Mouse (Mus musculus) thymus, postnatal 25 days (tissue): ENCODE measurements around the gene Tarm1.

Experiments used
- DNase-seq: peaks from one replicate; pipeline ENCODE4 v3.0.0; 2022

Tarm1 gene

DNA sequence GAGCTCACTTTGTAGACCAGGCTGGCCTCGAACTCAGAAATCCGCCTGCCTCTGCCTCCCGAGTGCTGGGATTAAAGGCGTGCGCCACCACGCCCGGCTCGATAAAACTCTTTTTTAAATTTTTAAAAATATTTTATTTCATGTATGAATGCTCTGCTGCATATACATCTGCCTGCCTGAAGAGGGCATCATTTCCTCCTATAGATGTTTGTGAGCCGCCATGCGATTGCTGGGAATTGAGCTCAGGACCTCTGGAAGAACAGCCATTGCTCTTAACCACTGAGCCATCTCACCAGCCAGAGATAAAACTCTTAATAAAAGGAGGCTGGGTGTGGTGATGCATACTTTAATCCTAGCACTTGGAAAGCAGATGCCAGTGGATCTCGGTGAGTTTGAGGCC is 62.4 kb downstream of the Tarm1 start:
- DNase-seq: no peak

GRCm38 (mm10) chr7:3437941-3438340 is 64.5 kb downstream of the Tarm1 start:
- no peak for DNase-seq
